Mouse (Mus musculus): ENCODE measurements at regions not wholly inside any gene's neighbourhood (a gene's known extent, or its start where the extent isn't known, plus 50 kb on each side); places are given as distances from the start of the nearest gene placed in this dataset.

DNA sequence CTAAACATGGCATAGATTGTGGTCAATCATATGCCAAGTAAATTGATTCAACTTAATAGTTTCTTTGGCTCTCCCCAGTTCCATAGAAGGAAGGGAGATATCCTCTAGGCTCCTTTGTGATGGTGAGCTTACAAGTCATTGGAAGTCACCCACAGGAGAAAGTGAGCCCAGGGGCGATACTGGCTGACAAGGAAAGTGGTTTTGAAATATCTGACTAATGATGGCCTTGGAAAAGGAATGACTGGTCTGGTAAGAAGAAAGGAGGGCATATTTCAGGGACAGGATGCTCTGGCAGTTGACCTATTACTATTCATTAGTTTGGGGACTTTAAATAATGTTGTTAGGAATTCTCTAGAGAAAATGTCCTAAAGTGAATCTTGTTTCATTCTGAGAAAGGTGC lies 352.7 kb upstream of the Cdh11 start:
- DNase-seq (ENCODE audit: low spot score in 2 of 2), result no peak

- no peak for DNase-seq (ENCODE audit: low spot score in 2 of 2)
Measured at GRCm38 (mm10) chr8:103144835-103145234, 359.4 kb upstream of the Cdh11 start.

DNA sequence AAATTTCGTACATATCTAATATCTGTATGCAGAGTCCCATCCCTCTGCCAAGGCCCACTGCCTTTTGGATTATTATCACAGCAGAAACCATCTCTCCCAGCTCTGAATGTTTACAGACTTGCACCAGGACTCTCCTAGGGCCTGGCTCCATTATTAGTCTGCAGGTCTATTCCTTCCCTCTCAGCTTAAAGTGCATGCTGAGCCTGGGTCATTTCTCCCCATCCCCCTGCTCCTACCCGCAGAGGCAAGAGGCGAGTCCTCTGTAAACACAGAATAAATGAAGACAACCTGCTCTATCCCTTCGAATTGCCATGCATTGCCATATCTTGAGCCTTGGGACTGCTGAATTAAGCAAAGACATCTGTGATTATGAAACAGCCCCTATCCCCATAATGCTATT lies 362.6 kb upstream of the Cdh11 start:
- no peak for DNase-seq (ENCODE audit: low spot score in 2 of 2)

DNA sequence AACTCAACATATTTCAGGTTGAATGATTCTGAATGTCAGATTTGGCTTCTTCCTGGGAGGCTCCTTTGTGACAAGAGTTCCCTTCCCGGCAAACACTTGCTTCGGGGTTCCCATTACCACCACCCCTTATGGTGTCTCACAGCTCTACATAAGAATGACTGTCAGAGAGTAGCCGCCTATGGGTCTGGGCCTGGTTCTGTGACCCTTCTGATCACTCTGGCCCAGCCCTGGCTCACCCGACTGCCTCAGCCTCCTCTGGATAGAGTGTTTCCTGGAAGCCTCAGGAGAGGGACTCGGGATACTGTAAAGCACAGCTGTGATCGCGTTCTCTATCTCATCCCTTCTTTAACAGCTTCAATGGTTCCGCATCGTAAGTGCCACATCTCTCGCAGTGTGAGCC lies 363.0 kb upstream of the Cdh11 start:
- no peak for DNase-seq (ENCODE audit: low spot score in 2 of 2)

DNA sequence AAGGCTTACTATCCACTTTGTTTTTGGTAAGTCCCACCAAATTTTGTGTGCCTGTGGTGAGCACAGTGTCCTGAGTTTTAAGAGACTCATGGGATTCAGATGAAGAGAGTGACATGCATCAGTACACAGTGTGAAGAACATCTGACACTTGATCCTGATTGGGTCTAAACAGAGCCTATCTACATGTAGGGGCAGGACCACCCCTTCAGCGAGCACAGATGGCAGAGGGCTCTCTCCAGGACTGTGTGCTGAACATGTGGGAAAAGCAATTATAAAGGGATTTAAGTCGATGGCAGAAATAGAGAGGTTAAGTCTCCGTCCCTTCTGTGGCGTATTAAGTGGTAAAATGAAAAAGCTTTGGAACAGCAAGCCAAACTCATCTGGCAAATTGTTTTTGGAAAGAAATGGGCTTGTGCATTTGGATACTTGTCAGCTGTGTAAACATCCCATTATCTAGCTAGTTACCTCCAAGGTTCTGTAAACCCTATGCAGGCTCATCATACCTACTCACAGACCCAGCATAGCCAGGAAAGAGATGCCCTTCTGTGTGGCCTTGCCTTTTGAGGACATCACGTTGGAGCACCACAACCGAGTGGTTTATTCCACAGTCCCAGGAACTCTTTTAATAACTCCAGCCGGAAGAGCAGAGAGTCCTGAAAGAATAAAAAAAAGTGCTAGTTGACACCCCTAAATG lies 381.3 kb upstream of the Cdh11 start:
- no peak for DNase-seq (ENCODE audit: low spot score in 2 of 2)

- DNase-seq (ENCODE audit: low spot score in 2 of 2), result no peak
Measured at GRCm38 (mm10) chr8:103173313-103173712, 387.9 kb upstream of the Cdh11 start.

DNA sequence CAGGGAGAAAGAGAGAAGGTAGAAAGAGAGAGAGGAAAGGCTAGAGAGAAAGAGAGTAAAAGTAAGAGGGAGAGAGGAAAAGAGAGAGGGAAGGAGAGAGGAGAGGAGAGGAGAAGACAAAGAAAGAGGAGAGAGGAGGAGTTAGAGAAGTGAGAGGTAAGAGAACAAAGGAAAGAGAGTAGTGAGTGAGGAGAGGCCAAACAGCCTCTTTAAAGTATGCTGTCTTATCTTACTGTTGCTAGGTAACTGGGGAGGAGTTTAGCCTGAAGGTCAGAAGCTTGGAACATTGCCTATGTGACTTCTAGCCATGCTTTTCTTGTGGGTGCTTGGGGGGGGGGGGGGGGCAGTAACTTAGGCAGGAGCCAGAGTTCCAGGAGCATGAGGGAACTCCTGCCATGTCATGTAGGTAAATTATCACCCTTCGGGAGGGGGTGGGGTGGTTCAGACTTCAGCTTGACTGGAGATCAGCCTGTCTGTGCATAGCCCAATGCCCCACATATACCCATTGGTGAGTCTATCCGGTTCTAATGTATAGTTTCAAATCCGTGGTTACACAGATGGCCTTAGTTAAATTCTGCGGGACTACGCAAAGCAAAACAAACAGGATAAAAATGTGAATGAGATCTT lies 388.5 kb upstream of the Cdh11 start:
- no peak for DNase-seq (ENCODE audit: low spot score in 2 of 2)

DNA sequence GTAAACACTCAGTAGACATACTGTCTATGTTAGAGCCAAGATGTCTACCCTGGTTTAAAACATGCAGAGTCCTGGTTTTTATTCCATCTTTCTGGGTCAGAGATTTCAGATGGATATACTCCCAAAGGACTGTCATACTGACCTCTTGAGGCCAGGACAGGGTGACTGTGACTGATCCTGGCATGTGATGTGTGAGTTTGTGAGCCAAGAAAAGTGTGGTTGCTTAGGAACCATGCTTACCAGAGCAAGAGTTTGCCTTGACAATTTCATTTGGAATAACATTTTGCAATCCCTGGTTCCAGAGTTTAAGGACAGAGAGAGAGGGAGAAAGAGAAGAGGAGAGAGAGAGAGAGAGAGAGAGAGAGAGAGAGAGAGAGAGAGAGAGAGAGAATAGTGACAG lies 395.2 kb upstream of the Cdh11 start:
- no peak for DNase-seq (ENCODE audit: low spot score in 2 of 2)

GRCm38 (mm10) chr8:103188720-103189498 lies 403.5 kb upstream of the Cdh11 start:
- no peak for DNase-seq (ENCODE audit: low spot score in 2 of 2)

GRCm38 (mm10) chr8:103198251-103198650 lies 412.8 kb upstream of the Cdh11 start:
- DNase-seq (ENCODE audit: low spot score in 2 of 2), result no peak

GRCm38 (mm10) chr8:103199696-103200615 lies 414.5 kb upstream of the Cdh11 start:
- no peak for DNase-seq (ENCODE audit: low spot score in 2 of 2)

- DNase-seq (ENCODE audit: low spot score in 2 of 2), result no peak
Measured at GRCm38 (mm10) chr8:103203710-103204109, 418.3 kb upstream of the Cdh11 start.

DNA sequence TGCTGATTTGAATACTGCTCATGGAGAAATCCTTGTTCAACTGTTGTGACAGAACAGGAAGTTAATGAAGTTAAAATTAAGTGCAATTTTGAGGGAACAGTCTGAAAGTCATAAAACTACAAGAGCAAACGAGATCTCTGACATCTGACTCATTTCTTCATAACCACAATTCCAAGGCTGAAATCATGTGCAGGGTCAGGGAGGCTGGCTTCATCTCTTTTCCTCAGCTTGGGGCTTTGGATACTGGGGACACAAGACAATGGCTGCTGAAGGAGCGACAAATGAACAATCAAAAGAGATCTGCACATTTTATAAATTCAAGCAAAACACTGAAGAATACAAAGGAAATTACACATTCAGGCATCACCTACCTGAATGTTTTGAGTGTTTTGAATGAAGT lies 429.2 kb upstream of the Cdh11 start:
- no peak for DNase-seq (ENCODE audit: low spot score in 2 of 2)

GRCm38 (mm10) chr8:103230741-103231475 lies 445.5 kb upstream of the Cdh11 start:
- peak in 1 of 2 experiments; percentile 16 for DNase-seq (ENCODE audit: low spot score in 2 of 2)

DNA sequence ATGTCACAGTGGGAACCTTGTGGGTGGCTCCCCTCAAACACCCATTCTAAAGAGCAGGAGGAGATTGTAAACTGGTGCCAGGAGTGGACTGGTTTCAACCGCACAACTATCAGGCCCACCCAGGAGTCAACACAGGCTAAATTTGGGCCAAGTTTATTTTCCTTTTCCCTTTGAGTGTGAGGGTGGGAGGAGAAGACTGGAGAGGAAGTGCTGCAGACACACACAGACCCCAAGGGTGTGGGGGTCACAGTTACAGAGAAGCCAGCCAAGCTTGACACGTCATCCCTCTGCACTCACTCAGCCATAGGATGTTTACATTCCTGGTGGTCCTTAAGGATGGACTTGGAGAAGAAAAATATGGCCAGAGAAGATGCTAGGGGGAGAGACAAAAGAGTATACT lies 448.9 kb upstream of the Cdh11 start:
- DNase-seq (ENCODE audit: low spot score in 2 of 2), result no peak

GRCm38 (mm10) chr8:103235614-103236013 lies 450.2 kb upstream of the Cdh11 start:
- no peak for DNase-seq (ENCODE audit: low spot score in 2 of 2)

DNA sequence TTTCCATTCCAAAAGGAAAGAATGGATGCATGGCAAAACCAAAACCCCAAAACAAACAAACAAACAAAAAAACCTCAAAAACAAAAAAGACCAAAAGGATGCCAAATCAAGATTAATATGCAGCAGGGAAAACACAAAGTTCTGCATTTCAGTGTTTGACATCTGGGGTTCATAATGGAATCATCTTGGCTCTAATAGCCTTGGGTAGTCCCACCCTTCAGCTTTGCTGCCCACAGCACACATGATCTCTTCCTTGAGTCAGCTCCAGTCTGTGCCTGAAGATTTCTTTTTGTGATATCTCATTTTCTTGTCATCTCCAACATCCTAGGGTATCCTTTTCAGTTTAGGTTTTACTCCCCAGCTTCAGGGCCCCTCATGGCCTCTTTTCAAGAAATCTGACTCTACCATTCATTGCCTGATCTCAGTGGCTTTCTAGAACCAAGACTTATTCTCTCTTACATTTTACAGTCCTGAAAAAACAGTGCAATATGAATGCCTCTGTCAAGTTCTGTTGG lies 453.1 kb upstream of the Cdh11 start:
- DNase-seq (ENCODE audit: low spot score in 2 of 2), result no peak

GRCm38 (mm10) chr8:103244169-103244568 lies 458.7 kb upstream of the Cdh11 start:
- DNase-seq (ENCODE audit: low spot score in 2 of 2), result no peak

GRCm38 (mm10) chr8:103244658-103245057 lies 459.2 kb upstream of the Cdh11 start:
- DNase-seq (ENCODE audit: low spot score in 2 of 2), result no peak

DNA sequence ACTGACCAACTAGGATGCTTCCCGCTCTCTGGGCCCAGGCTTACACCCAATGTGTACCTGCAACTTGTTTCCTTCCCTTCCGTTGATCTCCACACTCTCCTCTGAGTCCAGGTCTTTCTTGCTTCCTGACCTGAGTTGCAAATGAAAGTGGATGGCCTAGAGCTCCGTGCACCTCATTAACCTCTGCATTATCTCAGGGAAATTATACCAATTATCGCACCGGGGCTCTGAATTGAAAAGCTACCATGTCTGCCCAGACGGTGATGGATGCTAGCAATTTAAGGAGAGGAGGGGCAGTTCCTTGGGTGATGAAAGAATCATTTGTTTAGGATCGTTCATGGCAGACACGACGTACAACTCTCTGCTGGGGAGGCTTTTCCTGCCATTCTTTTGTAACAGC lies 460.4 kb upstream of the Cdh11 start:
- DNase-seq (ENCODE audit: low spot score in 2 of 2), result no peak
